29 mouse cellular contexts compared by ENCODE assay signal in the genomic region with DNA sequence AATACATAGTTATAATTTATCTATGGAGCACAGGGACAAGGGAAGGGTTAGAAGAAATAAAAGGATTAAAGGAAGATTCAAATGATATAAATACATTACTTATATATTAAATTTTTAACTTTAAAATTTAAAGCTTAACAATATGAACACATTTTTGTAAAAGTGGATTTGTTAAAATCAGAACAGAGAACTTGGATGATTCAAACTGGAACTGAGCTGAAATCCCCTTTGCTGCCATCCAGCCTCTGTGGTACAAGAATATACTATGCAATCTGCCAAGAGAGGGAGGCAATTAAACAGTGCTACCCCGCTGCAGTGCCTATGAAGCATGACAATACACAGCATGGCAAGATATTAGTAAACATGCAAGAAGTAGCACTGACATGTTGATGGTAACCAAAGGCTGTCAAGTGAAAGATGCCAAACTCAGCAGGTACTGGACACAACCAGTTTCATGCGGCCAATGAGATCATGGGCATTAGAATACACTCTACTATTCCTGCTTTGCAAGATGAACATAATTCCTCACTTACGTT.
DNase-seq lines count a peak whose midpoint lies in the region; ATAC-seq and TF ChIP-seq lines count a peak whose summit lies in the region.
"Had no signal": no experiment of that assay in that cellular context is flagged by ENCODE, and none has a peak within 500 bp of the region (broad histone marks: within the 10 kb centered on the region; RNA-seq: fewer than 3 reads in every experiment).

No protein-coding gene starts in this region.

- TF ChIP-seq CTCF in hindbrain, postnatal 0 days (IDR thresholded peaks at IDR 0.05; ENCODE audit: low read depth): no peak

- no peaks in the 10 kb centered on the region for H3K4me1 ChIP-seq in hindbrain, postnatal 0 days (ENCODE audit: insufficient read depth, low read length)
- no peaks in the 10 kb centered on the region for H3K4me1 ChIP-seq in hindbrain, embryonic 13.5 days (replicated peaks)
- H3K4me1 ChIP-seq: embryonic facial prominence, embryonic 13.5 days; forebrain, embryonic 10.5 days; heart, embryonic 12.5 days; limb, embryonic 12.5 days; liver, embryonic 15.5 days; midbrain, embryonic 10.5 days; neural tube, embryonic 12.5 days had no signal

- no peaks in the 10 kb centered on the region for H3K36me3 ChIP-seq in hindbrain, postnatal 0 days (ENCODE audit: insufficient read depth, low read length)
- no peaks in the 10 kb centered on the region for H3K36me3 ChIP-seq in hindbrain, embryonic 13.5 days
- H3K36me3 ChIP-seq: embryonic facial prominence, embryonic 13.5 days; forebrain, embryonic 10.5 days; heart, embryonic 12.5 days; limb, embryonic 12.5 days; liver, embryonic 15.5 days; midbrain, embryonic 10.5 days; neural tube, embryonic 12.5 days had no signal

- no peak overlapping the region for H3K4me2 ChIP-seq in hindbrain, postnatal 0 days (ENCODE audit: low read depth, low read length)
- H3K4me2 ChIP-seq in hindbrain, embryonic 13.5 days: no peak overlapping the region
- H3K4me2 ChIP-seq: embryonic facial prominence, embryonic 13.5 days; heart, embryonic 12.5 days; limb, embryonic 12.5 days; liver, embryonic 15.5 days; lung, embryonic 14.5 days; neural tube, embryonic 12.5 days had no signal

- no peak overlapping the region for H3K27ac ChIP-seq in hindbrain, postnatal 0 days
- H3K27ac ChIP-seq in hindbrain, embryonic 13.5 days: no peak overlapping the region
- H3K27ac ChIP-seq: embryonic facial prominence, embryonic 13.5 days; forebrain, embryonic 10.5 days; limb, embryonic 12.5 days; liver, embryonic 15.5 days; midbrain, embryonic 10.5 days; neural tube, embryonic 12.5 days had no signal

- H3K9me3 ChIP-seq in hindbrain, postnatal 0 days (ENCODE audit: low read length): no peaks in the 10 kb centered on the region
- H3K9me3 ChIP-seq in hindbrain, embryonic 13.5 days: no peaks in the 10 kb centered on the region
- H3K9me3 ChIP-seq: embryonic facial prominence, embryonic 13.5 days; forebrain, embryonic 10.5 days; heart, embryonic 12.5 days; limb, embryonic 12.5 days; liver, embryonic 15.5 days; midbrain, embryonic 10.5 days; neural tube, embryonic 12.5 days had no signal

- DNase-seq in cerebellum, postnatal 10 days: peak; percentile 75 to 77
- no peak for DNase-seq in cerebellum, adult 8-10 months
- DNase-seq in hindbrain, postnatal 0 days (ENCODE audit: low spot score): peak; percentile 54
- DNase-seq in brain, adult 2 months (ENCODE audit: low read depth, low spot score): peak; percentile 23
- peak; percentile 3 to 21 for DNase-seq in cerebellum, postnatal 36 days
- DNase-seq: adrenal gland, postnatal 10 days; B cell, adult 2 months; gastrocnemius, postnatal 14 days; heart, adult 18-20 months; heart, postnatal 4 days; kidney, adult 9 months; kidney, postnatal 10 days; layer of hippocampus, adult 9-11 months; lung, embryonic 14.5 days; right cerebral cortex, adult 18-20 months; spleen, adult 18-20 months; thymus, postnatal 14 days had no signal

- 53% methylated on average over 3 of the region's 3 CpGs for whole genome bisulfite sequencing in hindbrain, postnatal 0 days
- 81% methylated on average over 3 of the region's 3 CpGs for WGBS in hindbrain, embryonic 13.5 days

- H3K4me3 ChIP-seq in hindbrain, postnatal 0 days (ENCODE audit: low read length): no peak overlapping the region
- H3K4me3 ChIP-seq in hindbrain, embryonic 13.5 days: no peak overlapping the region
- H3K4me3 ChIP-seq: embryonic facial prominence, embryonic 13.5 days; forebrain, embryonic 10.5 days; heart, embryonic 12.5 days; limb, embryonic 12.5 days; liver, embryonic 15.5 days; midbrain, embryonic 10.5 days; myocyte; neural tube, embryonic 12.5 days had no signal

- H3K9ac ChIP-seq in hindbrain, postnatal 0 days (replicated peaks; ENCODE audit: low read length): no peak overlapping the region
- H3K9ac ChIP-seq in hindbrain, embryonic 13.5 days: no peak overlapping the region
- H3K9ac ChIP-seq: embryonic facial prominence, embryonic 13.5 days; heart, embryonic 12.5 days; limb, embryonic 12.5 days; liver, embryonic 15.5 days; lung, embryonic 14.5 days; neural tube, embryonic 12.5 days had no signal

- peak; percentile 85 for ATAC-seq in hindbrain, postnatal 0 days
- ATAC-seq in hindbrain, embryonic 13.5 days (ENCODE audit: low FRiP score): no peak
- ATAC-seq in granulocyte monocyte progenitor cell, adult 5-6 weeks (replicated peaks; ENCODE audit: poor library complexity, severe bottlenecking): no peak
- ATAC-seq: intestine, postnatal 0 days; midbrain, embryonic 16.5 days had no signal

- no peaks in the 10 kb centered on the region for H3K27me3 ChIP-seq in hindbrain, postnatal 0 days (ENCODE audit: insufficient read depth, low read length)
- H3K27me3 ChIP-seq in hindbrain, embryonic 13.5 days: no peaks in the 10 kb centered on the region
- H3K27me3 ChIP-seq: embryonic facial prominence, embryonic 13.5 days; heart, embryonic 12.5 days; limb, embryonic 12.5 days; liver, embryonic 15.5 days; neural tube, embryonic 12.5 days had no signal
